Mouse (Mus musculus) embryonic stem cell, embryonic (primary cell): ENCODE results near the gene Tbx20.

Experiments
- CTCF ChIA-PET, 4 experiments: fragments of 300-600 bp in 2 of 4; fragments of 350-600 bp in 2 of 4; sonication (Branson Sonifier 250); formaldehyde crosslinking; loops; one replicate each; lab custom pipeline; 2022; ENCODE audit warnings: inconsistent platforms in 2 of 4; lab: Charles Lee
- POLR2A ChIA-PET, 4 experiments: fragments of 300-600 bp in 2 of 4; fragments of 350-600 bp in 2 of 4; sonication (Branson Sonifier 250); formaldehyde crosslinking; loops; one replicate each; lab custom pipeline; 2022; ENCODE audit warnings: antibody characterized with exemption in 4 of 4, inconsistent platforms in 1 of 4; lab: Charles Lee

The Tbx20 gene

DNA sequence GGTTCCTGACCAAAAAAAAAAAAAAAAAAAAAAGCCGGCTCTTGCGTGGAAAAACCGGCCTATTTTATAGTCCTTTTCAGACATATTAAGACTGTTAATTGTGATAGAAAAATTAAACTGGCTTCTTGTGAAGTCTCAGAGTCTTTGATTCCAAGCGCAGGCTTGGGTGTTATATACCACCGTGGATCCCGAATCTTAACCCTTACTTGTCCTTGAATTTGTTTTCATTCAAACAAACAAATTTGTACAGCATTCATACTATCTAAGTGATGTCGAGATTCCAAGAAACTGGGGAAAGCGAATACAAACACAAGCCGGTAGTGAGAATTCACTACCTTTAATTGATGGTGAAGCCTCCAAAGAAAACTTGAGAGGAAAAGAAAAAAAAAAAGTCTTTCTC, 932 bp downstream of the Tbx20 start:
- POLR2A ChIA-PET: interaction anchor here in 1 of 4 experiments (0.6 to 1.9 kb wide), 2 partner anchors 46 to 218 kb away, joined by 3 to 17 read pairs; no protein-coding TSS in a partner anchor
- CTCF ChIA-PET: no interaction called here

DNA sequence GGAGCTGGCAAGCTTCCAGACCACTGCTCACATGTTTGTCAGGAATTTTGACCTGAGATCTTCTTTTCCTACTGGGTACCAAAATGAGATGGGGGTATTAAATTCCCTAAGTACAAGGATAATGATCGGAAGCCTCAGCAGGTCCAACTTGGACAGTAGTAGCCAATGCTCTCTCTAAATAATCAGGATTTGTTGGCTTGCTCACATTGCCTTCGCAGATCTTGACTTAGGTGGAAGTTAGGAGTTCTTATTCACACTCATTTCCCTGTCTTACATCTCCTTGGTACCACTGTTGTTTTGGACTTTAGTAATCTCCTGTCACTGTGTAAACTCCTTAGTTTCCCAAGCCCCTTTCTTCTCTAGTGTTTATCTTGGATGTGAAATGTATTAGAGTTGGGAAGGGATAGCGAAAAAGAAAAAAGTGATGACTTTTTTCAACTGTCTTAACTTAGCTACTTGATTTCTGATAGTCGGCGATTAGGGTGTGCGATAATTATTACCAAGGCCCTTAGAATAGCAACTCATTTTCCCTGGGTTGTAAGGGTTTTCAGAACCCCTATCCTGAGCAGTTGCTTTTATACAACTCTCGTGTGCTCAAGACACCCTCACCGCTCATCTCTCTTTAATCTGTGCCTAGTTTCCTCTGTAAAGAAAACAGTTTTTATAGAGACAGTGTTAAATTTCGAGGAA, 1.5 kb downstream of the Tbx20 start:
- ChIA-PET CTCF (no interaction called here), POLR2A (interaction anchor here in 1 of 4 experiments (0.6 kb wide), 1 partner anchor 46 kb away, joined by 3 read pairs; no protein-coding TSS in a partner anchor)

DNA sequence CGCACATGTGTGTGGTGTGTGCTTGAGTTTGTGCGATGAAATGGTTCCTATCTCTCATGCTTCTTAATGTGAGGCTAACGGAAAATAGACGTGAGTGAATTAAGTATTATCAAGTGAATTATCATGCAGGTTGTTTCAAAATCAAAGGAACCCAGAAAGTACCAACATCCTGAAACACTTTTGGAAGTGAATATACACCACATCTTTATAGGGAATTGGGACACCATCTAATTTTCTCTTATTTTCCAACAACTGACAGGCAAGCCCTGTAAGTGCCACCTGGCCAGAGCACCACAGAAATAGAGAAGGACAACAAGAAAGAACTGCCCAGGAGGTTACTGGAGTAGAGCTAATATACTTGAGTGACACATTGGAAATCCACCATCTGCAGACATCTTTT, 2.4 kb downstream of the Tbx20 start:
- CTCF ChIA-PET: no interaction called here

DNA sequence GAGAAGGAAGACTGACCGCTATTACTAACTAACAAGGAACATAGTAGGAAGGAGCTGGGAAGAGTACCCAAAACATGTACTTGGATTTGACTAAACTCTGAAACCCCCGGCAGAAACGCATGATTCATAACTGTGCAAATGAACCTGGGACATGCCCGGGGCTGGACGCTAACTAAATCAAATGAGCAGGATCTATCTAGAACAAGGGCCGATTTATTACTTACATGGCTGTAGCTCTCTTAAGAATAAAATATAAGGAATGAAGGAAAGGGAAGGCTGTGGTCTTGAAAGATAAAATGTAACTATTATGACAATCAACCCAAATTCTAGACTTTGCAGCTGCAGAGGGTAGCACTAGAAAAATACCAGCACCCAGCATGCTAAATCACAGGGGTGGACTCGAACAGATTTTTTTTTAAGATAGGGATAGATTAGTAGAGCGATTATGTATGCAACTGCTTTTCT, 3.1 kb downstream of the Tbx20 start:
- POLR2A ChIA-PET: interaction anchor here in 2 of 4 experiments (1.3 to 2.3 kb wide), 2 partner anchors 10 kb away, joined by 3 to 9 read pairs; no protein-coding TSS in a partner anchor
- CTCF ChIA-PET: interaction anchor here in 3 of 4 experiments (0.5 to 2.4 kb wide), 4 partner anchors 10 to 732 kb away, joined by 3 to 11 read pairs (median 4); no protein-coding TSS in a partner anchor

More for the DNA sequence above, 2.4 kb downstream of the Tbx20 start:
- POLR2A ChIA-PET: no interaction called here

DNA sequence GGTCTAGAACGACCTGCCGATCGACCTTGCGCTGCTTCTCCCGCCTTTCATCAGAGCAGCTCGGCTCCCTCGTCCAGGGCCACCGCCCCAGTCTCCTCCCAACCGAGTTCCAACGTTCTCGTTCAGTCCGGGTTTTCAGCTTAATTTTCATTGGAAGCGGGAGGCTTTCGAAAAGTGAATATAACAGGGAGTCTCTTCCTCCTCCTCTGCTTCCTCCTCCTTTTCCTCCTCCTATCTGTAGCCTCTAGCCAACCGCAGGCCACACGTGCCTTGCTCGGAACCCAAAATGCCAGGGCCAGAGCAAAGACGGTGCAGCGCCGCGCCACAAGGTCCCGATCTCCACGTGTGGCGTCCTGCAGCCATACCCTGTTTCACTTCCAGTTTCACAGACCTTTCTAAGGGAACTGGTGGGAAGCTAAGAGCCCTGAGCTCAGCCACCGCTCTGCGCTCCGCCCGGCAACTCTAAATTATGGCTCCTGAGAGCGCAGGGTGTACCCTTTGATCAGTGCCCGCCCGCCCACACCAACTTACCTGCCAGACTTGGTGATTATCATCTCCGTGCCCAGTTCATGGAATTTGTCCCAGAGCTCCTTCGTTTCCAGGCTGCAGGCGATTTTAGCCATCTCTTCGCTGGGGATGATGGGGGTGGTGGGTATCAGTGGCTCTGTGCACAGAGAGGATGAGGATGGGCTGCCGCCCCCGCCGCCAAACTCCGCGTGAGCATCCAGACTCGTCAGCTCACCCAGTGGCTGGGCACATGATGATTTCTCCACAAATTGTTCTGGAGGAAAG, 3.8 kb downstream of the Tbx20 start:
- CTCF ChIA-PET: interaction anchor here in 2 of 4 experiments (0.6 to 2.4 kb wide), 4 partner anchors 10 to 257 kb away, joined by 3 to 11 read pairs (median 3); no protein-coding TSS in a partner anchor
- POLR2A ChIA-PET: interaction anchor here in 3 of 4 experiments (0.6 to 2.3 kb wide), 6 partner anchors 10 to 69 kb away, joined by 3 to 9 read pairs (median 4); no protein-coding TSS in a partner anchor

DNA sequence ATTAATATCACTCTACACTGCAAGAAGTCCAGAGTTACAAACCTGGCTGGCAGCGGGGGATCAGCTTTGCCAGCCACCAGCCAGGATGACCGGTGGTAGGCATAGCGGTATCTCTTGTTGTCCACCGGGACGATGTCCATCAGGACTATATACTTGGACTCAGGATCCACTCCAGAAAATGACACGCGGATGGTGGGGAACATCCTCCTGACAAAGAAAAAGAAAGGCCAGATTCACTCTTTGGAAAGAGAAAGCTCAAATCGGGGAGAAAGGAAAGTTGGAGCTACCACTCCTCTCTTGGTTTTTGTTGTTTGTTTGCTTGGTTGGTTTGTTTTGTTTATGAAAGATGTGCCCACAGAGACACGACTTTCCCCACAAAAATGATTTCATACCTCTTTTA, 4.5 kb downstream of the Tbx20 start:
- CTCF ChIA-PET: interaction anchor here in 2 of 4 experiments (0.6 to 2.4 kb wide), 2 partner anchors 9 kb away, joined by 3 to 11 read pairs; no protein-coding TSS in a partner anchor
- POLR2A ChIA-PET: interaction anchor here in 2 of 4 experiments (0.6 to 2.3 kb wide), 4 partner anchors 11 to 70 kb away, joined by 3 to 9 read pairs (median 4); no protein-coding TSS in a partner anchor

DNA sequence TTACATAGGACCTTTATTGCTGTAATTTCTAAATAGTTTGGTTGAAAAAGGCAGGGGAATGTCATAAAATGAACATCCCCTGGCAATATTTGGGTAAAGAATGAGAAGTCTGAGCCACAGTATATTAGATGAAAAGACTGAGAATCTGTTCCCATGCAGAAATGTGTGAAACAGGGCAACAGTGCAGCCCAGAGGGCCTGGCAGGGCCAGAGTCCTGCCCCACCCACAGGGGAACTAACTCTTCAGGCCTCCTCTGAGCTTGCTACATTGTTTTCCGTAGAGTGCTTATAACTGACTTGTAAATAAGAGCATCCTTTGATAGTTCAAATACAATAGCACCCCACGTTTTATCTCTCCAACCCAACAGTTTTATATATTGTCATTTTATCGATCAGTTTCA, 7.0 kb downstream of the Tbx20 start:
- POLR2A ChIA-PET: interaction anchor here in 2 of 4 experiments (0.6 to 1.0 kb wide), 2 partner anchors 10 to 385 kb away, joined by 3 to 4 read pairs; no protein-coding TSS in a partner anchor
- CTCF ChIA-PET: no interaction called here

DNA sequence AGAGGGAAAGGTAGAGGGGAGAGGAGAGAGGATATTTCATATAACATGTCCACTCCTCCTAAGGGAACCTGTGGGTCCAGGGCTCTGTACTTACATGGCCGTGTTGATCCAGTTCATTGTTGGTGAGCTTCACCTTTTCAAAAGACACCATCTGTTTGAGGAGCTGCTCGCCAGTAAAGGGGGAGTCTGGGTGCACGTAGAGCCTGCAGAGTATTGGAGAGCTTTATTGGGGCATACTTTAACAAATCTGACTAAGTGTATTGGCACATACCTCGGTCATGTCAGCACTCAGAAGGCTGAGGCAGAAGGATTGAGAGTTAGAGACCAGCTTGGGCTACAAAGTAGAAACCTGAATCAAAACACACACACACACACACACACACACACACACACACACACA, 8.5 kb downstream of the Tbx20 start:
- CTCF ChIA-PET: no interaction called here

DNA sequence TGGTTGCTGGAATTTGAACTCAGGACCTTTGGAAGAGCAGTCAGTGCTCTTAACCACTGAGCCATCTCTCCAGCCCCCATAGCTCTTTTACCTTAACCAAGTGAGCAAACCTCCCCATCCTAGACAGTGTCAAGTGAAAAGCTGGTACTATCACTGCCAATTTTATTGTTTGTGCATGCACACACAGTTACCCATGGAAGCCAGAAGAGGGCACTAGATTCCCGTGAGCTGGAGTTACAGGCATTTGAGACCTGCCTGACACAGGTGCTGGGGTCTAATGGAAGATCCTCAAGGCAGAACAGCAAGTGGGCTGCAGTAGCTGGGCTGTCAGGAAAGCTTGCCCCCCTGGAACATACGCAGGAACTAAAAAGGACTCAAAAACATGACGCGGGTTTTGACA, 13.6 kb downstream of the Tbx20 start:
- ChIA-PET CTCF (interaction anchor here (0.5 to 1.7 kb wide), 33 partner anchors 9 to 344 kb away, joined by 3 to 16 read pairs (median 4); no protein-coding TSS in a partner anchor), POLR2A (interaction anchor here in 2 of 4 experiments (0.6 to 1.2 kb wide), 4 partner anchors 18 to 572 kb away, joined by 3 read pairs; partner anchors contain the start of gene Dpy19l2 (in 1 of the 2))

More for the DNA sequence above, 8.5 kb downstream of the Tbx20 start:
- POLR2A ChIA-PET: no interaction called here

DNA sequence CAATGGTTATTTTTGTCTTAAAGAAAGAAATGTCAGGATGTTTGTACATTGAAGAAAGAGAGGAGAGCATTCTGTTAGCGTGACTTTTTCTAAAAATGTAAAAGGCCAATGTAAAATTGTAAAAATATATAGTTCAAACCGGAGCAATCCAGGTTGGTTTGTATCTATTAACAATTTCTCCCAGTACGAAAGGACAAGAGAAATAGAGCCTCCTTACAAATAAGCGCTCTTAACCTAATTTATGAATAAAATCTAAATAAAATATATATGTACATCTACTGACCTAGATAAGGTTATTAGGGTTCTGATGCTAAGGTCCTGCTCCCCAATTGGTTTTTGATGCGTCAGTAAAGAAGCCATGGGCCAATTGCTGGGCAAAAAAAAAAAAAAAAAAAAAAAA, 29.1 kb downstream of the Tbx20 start:
- ChIA-PET CTCF (no interaction called here), POLR2A (no interaction called here)

DNA sequence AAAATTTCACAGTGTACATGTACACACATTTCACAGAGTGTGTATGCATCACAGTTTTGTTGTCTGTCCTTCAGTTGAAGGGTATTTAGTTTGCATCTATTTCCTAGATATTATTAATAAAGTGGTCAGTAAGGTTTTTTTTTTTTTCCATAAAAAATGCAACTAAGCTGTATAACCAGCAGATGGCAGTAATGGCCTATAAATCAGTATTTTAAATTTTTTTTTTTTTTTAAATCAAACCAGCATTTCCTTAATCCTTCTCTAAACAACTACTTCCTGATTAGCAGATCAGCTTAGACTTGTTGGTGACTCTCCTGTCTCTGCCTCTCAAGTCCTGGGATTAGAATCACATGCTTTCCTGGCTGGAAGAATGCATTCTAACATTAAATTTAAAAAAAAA, 72.9 kb downstream of the Tbx20 start:
- POLR2A ChIA-PET: interaction anchor here in 1 of 4 experiments (0.5 to 0.6 kb wide), 2 partner anchors 111 to 400 kb away, joined by 4 to 5 read pairs; no protein-coding TSS in a partner anchor
- CTCF ChIA-PET: interaction anchor here (0.6 to 2.9 kb wide), 20 partner anchors 14 to 1674 kb away, joined by 3 to 17 read pairs (median 5); no protein-coding TSS in a partner anchor

DNA sequence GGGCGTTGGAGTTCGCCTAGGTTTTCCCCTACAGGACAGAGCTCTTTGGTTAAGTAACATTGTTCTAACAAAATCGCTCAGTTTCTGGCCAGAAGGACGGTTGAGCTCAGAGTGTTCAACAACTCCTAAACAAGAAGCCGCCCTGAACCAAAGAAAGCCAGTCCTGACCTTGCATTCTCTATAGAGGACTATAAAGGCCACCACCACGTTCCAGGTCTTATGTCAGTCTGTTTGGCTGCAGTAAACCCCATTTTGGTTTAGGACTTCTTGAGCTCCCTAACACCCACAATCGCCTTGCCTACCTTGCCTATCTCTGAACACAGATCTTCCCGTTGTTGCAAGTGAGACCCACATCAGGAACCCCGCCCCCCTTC, 77.7 kb downstream of the Tbx20 start:
- POLR2A ChIA-PET: interaction anchor here in 1 of 4 experiments (0.7 to 1.2 kb wide), 4 partner anchors 10 to 64 kb away, joined by 3 to 7 read pairs (median 3); no protein-coding TSS in a partner anchor
- CTCF ChIA-PET: interaction anchor here in 2 of 4 experiments (0.7 to 1.4 kb wide), 3 partner anchors 215 to 345 kb away, joined by 4 to 8 read pairs (median 6); no protein-coding TSS in a partner anchor

DNA sequence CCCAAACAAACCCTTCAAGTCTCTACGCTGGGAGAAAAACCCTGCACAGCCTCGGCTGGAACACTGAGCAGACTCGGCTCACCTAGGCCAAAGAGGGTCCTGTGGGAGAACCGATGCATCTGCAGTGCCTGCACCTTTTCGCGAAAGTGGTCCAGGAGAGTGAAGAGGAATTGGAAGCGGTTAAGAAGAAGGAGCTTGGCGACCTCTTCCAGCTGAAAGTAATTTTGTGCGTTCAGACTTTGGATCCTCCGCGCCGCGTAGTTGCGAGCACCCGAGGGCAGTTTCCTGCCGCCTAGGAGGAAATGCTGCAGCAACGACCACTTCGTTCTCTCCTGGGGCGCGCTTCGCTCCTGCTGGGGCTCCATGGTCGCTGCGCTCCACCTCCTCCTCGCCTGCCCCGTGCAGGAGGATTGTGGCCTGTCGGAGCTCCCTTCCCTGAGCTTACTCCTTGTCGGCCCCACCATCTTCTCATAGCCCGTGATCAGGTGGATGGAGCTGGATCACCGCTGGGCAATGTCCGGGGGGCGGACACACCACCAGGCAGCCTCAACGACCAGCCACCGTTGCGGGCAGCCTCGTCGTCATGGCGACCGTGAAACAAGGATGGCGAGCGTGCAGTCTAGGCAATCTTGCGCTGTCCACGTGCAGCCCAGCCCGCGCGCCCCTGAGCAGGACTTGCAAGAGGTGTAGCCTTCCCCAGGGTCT, 78.3 kb downstream of the Tbx20 start, which contains the start of gene Dpy19l2:
Gene Dpy19l2 (minus strand): TSS at position 594 of the 705 bp plus-strand sequence.
- CTCF ChIA-PET: interaction anchor here in 3 of 4 experiments (0.6 to 1.4 kb wide), 4 partner anchors 159 to 846 kb away, joined by 3 to 6 read pairs (median 4); no protein-coding TSS in a partner anchor
- POLR2A ChIA-PET: interaction anchor here in 2 of 4 experiments (0.7 to 1.2 kb wide), 6 partner anchors 11 to 78 kb away, joined by 3 to 7 read pairs (median 3); no protein-coding TSS in a partner anchor
